ENCODE assay signal across 27 mouse cellular contexts in the genomic region with DNA sequence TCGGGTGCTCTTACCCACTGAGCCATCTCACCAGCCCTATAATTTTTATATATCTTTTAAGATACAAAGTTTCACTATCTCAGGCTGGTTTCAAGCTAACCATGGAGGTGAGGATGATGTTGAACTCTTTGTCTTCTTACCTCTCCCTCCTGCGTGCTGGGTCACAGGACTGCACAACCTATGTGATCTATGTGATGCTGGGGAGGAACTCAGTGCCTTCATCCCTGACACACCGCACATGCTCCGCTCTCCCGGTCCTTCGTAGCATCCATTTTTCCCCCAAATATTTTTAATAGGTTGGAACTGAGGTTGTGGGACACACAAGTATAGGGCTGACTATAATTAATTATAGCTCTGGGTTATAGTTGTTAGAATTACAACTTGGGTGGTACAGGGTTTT.
DNase-seq lines count a peak whose midpoint lies in the region; ATAC-seq and TF ChIP-seq lines count a peak whose summit lies in the region.
"Had no signal": no experiment of that assay in that cellular context is flagged by ENCODE, and none has a peak within 500 bp of the region (broad histone marks: within the 10 kb centered on the region; RNA-seq: fewer than 3 reads in every experiment).

No protein-coding gene starts in this region.

- no peak overlapping the region for H3K4me2 ChIP-seq in liver, embryonic 12.5 days
- no peak overlapping the region for H3K4me2 ChIP-seq in liver, postnatal 0 days (ENCODE audit: low read depth, low read length)
- no peak overlapping the region for H3K4me2 ChIP-seq in liver, embryonic 15.5 days
- H3K4me2 ChIP-seq in hindbrain, postnatal 0 days (ENCODE audit: low read depth, low read length) = no peak overlapping the region
- H3K4me2 ChIP-seq: embryonic facial prominence, embryonic 12.5 days; embryonic facial prominence, embryonic 15.5 days; heart, embryonic 12.5 days; heart, embryonic 15.5 days; hindbrain, embryonic 14.5 days had no signal

- H3K9me3 ChIP-seq in liver, embryonic 12.5 days (replicated peaks) = no peaks in the 10 kb centered on the region
- H3K9me3 ChIP-seq in liver, postnatal 0 days (ENCODE audit: low read length) = no peaks in the 10 kb centered on the region
- H3K9me3 ChIP-seq in liver, embryonic 15.5 days (replicated peaks) = no peaks in the 10 kb centered on the region
- no peaks in the 10 kb centered on the region for H3K9me3 ChIP-seq in hindbrain, postnatal 0 days (ENCODE audit: low read length)
- H3K9me3 ChIP-seq: embryonic facial prominence, embryonic 12.5 days; embryonic facial prominence, embryonic 15.5 days; G1E; heart, embryonic 12.5 days; heart, embryonic 15.5 days had no signal

- H3K27ac ChIP-seq in liver, embryonic 12.5 days = peak overlapping the region; percentile 83
- no peak overlapping the region for H3K27ac ChIP-seq in liver, postnatal 0 days (ENCODE audit: low read depth)
- H3K27ac ChIP-seq in liver, embryonic 15.5 days (replicated peaks) = peak overlapping the region; percentile 75
- no peak overlapping the region for H3K27ac ChIP-seq in hindbrain, postnatal 0 days
- H3K27ac ChIP-seq: embryonic facial prominence, embryonic 12.5 days; embryonic facial prominence, embryonic 15.5 days; gastrocnemius, adult 2 months; heart, embryonic 15.5 days; hindbrain, embryonic 14.5 days had no signal

- no peaks in the 10 kb centered on the region for H3K27me3 ChIP-seq in liver, embryonic 12.5 days (replicated peaks)
- no peaks in the 10 kb centered on the region for H3K27me3 ChIP-seq in liver, postnatal 0 days (ENCODE audit: insufficient read depth, low read length)
- no peaks in the 10 kb centered on the region; the same call in 1 of the 2 replicates for H3K27me3 ChIP-seq in liver, embryonic 15.5 days
- H3K27me3 ChIP-seq in hindbrain, postnatal 0 days (ENCODE audit: insufficient read depth, low read length) = no peaks in the 10 kb centered on the region
- H3K27me3 ChIP-seq: CH12.LX; embryonic facial prominence, embryonic 12.5 days; embryonic facial prominence, embryonic 15.5 days had no signal

- H3K4me1 ChIP-seq in liver, embryonic 12.5 days = peaks cover 72% of the 10 kb centered on the region
- H3K4me1 ChIP-seq in liver, postnatal 0 days (ENCODE audit: insufficient read depth) = peaks cover 7% of the 10 kb centered on the region
- peaks cover 67% of the 10 kb centered on the region for H3K4me1 ChIP-seq in liver, embryonic 15.5 days (replicated peaks)
- no peaks in the 10 kb centered on the region for H3K4me1 ChIP-seq in hindbrain, postnatal 0 days (ENCODE audit: insufficient read depth, low read length)
- H3K4me1 ChIP-seq: embryonic facial prominence, embryonic 12.5 days; embryonic facial prominence, embryonic 15.5 days; heart, embryonic 12.5 days; heart, embryonic 15.5 days had no signal

- TF ChIP-seq CTCF in liver, postnatal 0 days (IDR thresholded peaks at IDR 0.05; ENCODE audit: low read depth) = no peak
- no peak for TF ChIP-seq CTCF in hindbrain, postnatal 0 days (IDR thresholded peaks at IDR 0.05; ENCODE audit: low read depth)

- H3K9ac ChIP-seq in liver, embryonic 12.5 days = no peak overlapping the region
- H3K9ac ChIP-seq in liver, postnatal 0 days (replicated peaks) = no peak overlapping the region
- no peak overlapping the region for H3K9ac ChIP-seq in liver, embryonic 15.5 days
- H3K9ac ChIP-seq in hindbrain, postnatal 0 days (replicated peaks; ENCODE audit: low read length) = no peak overlapping the region
- H3K9ac ChIP-seq: embryonic facial prominence, embryonic 12.5 days; embryonic facial prominence, embryonic 15.5 days; forebrain, postnatal 0 days; heart, embryonic 12.5 days; heart, embryonic 15.5 days; hindbrain, embryonic 14.5 days had no signal

- no peaks in the 10 kb centered on the region for H3K36me3 ChIP-seq in liver, embryonic 12.5 days
- H3K36me3 ChIP-seq in liver, postnatal 0 days (replicated peaks; ENCODE audit: insufficient read depth, low read length) = no peaks in the 10 kb centered on the region
- no peaks in the 10 kb centered on the region for H3K36me3 ChIP-seq in liver, embryonic 15.5 days (replicated peaks)
- H3K36me3 ChIP-seq in hindbrain, postnatal 0 days (ENCODE audit: insufficient read depth, low read length) = no peaks in the 10 kb centered on the region
- H3K36me3 ChIP-seq: embryonic facial prominence, embryonic 12.5 days; embryonic facial prominence, embryonic 15.5 days; G1E; heart, embryonic 12.5 days; heart, embryonic 15.5 days had no signal

- 85% methylated on average over 6 of the region's 6 CpGs for WGBS in liver, embryonic 12.5 days (ENCODE audit: insufficient replicate concordance)
- 91% methylated on average over 6 of the region's 6 CpGs for WGBS in liver, postnatal 0 days (ENCODE audit: insufficient replicate concordance)
- 88% methylated on average over 6 of the region's 6 CpGs for WGBS in liver, embryonic 15.5 days (ENCODE audit: insufficient replicate concordance)
- 92% methylated on average over 6 of the region's 6 CpGs for WGBS in hindbrain, postnatal 0 days

- no peak overlapping the region for H3K4me3 ChIP-seq in liver, embryonic 12.5 days
- H3K4me3 ChIP-seq in liver, postnatal 0 days (ENCODE audit: low read depth, low read length) = no peak overlapping the region
- H3K4me3 ChIP-seq in liver, embryonic 15.5 days (replicated peaks) = no peak overlapping the region
- H3K4me3 ChIP-seq in hindbrain, postnatal 0 days (ENCODE audit: low read length) = no peak overlapping the region
- H3K4me3 ChIP-seq: embryonic facial prominence, embryonic 12.5 days; embryonic facial prominence, embryonic 15.5 days; gastrocnemius, adult 2 months; heart, embryonic 12.5 days; heart, embryonic 15.5 days had no signal

- no peak for DNase-seq in liver, postnatal 0 days
- peak; percentile 10 to 59 for DNase-seq in spleen, postnatal 4 days (ENCODE audit: low spot score in 2 of 2)
- DNase-seq in spleen, adult 18-20 months = no peak
- no peak for DNase-seq in hindbrain, postnatal 0 days (ENCODE audit: low spot score)
- DNase-seq: adrenal gland, adult 2 months; adrenal gland, postnatal 14 days; B cell, adult 2 months; cerebellum, adult 11 months; cerebellum, adult 2 months; cerebellum, adult 9-11 months; cerebellum, postnatal 25 days; forebrain, postnatal 0 days; gastrocnemius, adult 2 months; gastrocnemius, postnatal 14 days; heart, adult 18-20 months; heart, postnatal 10 days; heart, postnatal 4 days had no signal

- TF ChIP-seq EP300 in liver, postnatal 0 days (IDR thresholded peaks at IDR 0.05; ENCODE audit: low read depth) = no peak

- no peak for ATAC-seq in liver, embryonic 12.5 days
- no peak for ATAC-seq in liver, postnatal 0 days
- ATAC-seq in liver, embryonic 15.5 days (ENCODE audit: insufficient read depth) = no peak
- ATAC-seq in hindbrain, postnatal 0 days = no peak
- ATAC-seq: forebrain, embryonic 14.5 days; forebrain, postnatal 0 days had no signal

Comparison
In these comparisons a context has a peak if more than half of its experiments do, and no peak if none do; other contexts are left out.
1. H3K27ac ChIP-seq: peak in liver, embryonic 12.5 days (single experiment) and liver, embryonic 15.5 days (single experiment); none in liver, postnatal 0 days (single experiment) and hindbrain, postnatal 0 days (single experiment).
2. DNase-seq: peak in spleen, postnatal 4 days (2 of 2); none in liver, postnatal 0 days (single experiment), spleen, adult 18-20 months (0 of 2) and hindbrain, postnatal 0 days (single experiment).